Mouse (Mus musculus) hindbrain, embryonic 15.5 days (tissue): ENCODE results near the gene Galnt6. TPM values are rescaled to one million over a fixed set of nuclear protein-coding genes. Genes with fewer than 3 reads are reported as not detected.

ENCODE experiments used
- ATAC-seq: fragments of 200-750 bp; cut with Nextera tagmentation; 2 replicates; pipeline ENCODE4 v1.8.0; 2017; ENCODE audit warnings: low read depth, moderate number of reproducible peaks, moderate TSS enrichment; ENCODE audit not compliant: low FRiP score
- H3K27ac ChIP-seq: fragments of 300-500 bp; sonication (generic); replicated peaks from 2 replicates; pipeline ENCODE4 v1.5.1; 2015; ENCODE audit warnings: mild to moderate bottlenecking, inconsistent platforms
- H3K27me3 ChIP-seq: fragments of 300-500 bp; sonication (generic); 2 replicates; pipeline ENCODE4 v1.6.1; 2015; ENCODE audit warnings: control low read depth, inconsistent platforms
- H3K36me3 ChIP-seq: fragments of 300-500 bp; sonication (generic); 2 replicates; pipeline ENCODE4 v1.6.1; 2015; ENCODE audit warnings: control low read depth, inconsistent platforms
- H3K4me1 ChIP-seq: fragments of 300-500 bp; sonication (generic); replicated peaks from 2 replicates; pipeline ENCODE4 v1.6.1; 2015; ENCODE audit warnings: control low read depth, inconsistent platforms
- H3K4me2 ChIP-seq: fragments of 300-500 bp; sonication (generic); 2 replicates; pipeline ENCODE4 v1.6.1; 2015; ENCODE audit warnings: moderate library complexity, mild to moderate bottlenecking, inconsistent platforms
- H3K4me3 ChIP-seq: fragments of 300-500 bp; sonication (generic); 2 replicates; pipeline ENCODE4 v1.5.1; 2015; ENCODE audit warnings: mild to moderate bottlenecking, inconsistent platforms
- H3K9ac ChIP-seq: fragments of 300-500 bp; sonication (generic); 2 replicates; pipeline ENCODE4 v1.6.1; 2015; ENCODE audit warnings: inconsistent platforms
- H3K9me3 ChIP-seq: fragments of 300-500 bp; sonication (generic); 2 replicates; pipeline ENCODE4 v1.6.1; 2016; ENCODE audit warnings: control low read depth, inconsistent platforms
- WGBS: fragments of 180-500 bp; shearing (Covaris S2); methylation state at CpG from one replicate; pipeline ENCODE4 v1.1.7; 2015; 5-methylcytosine and 5-hydroxymethylcytosine counted together
- polyA plus RNA-seq: library from polyadenylated mRNA; unstranded; fragments of >200 nt; fragmentation: Nextera tagmentation; extraction: Ambion mirVana; gene quantifications from 2 replicates; pipeline ENCODE4 v1.2.1, GENCODE M21; 2015

Galnt6 gene
- polyA plus RNA-seq, 1 experiment from 2014 or later: 0.14 TPM

GRCm38 (mm10) chr15:100732580-100732979 is 3.4 kb upstream of the Galnt6 start:
- Histone ChIP-seq H3K4me2 (no peak overlapping the region), H3K36me3 (no peaks in the 10 kb centered on the region), H3K9me3 (no peaks in the 10 kb centered on the region), H3K27me3 (peaks cover 29% of the 10 kb centered on the region), H3K4me3 (no peak overlapping the region), H3K9ac (no peak overlapping the region), H3K27ac (no peak overlapping the region), H3K4me1 (peaks cover 10% of the 10 kb centered on the region)
- no peak for ATAC-seq
- WGBS: 40% methylated on average over 5 of the region's 5 CpGs

GRCm38 (mm10) chr15:100731081-100731480 is 1.9 kb upstream of the Galnt6 start:
- Histone ChIP-seq H3K9ac (no peak overlapping the region), H3K4me1 (peaks cover 10% of the 10 kb centered on the region), H3K27me3 (peaks cover 37% of the 10 kb centered on the region), H3K4me2 (no peak overlapping the region), H3K36me3 (no peaks in the 10 kb centered on the region), H3K4me3 (no peak overlapping the region), H3K9me3 (no peaks in the 10 kb centered on the region), H3K27ac (no peak overlapping the region)
- ATAC-seq: no peak
- WGBS: 57% methylated on average over 9 of the region's 9 CpGs

- peak overlapping the region; percentile 36 for H3K4me3 ChIP-seq
- H3K27me3 ChIP-seq: peaks cover 37% of the 10 kb centered on the region
- no peaks in the 10 kb centered on the region for H3K9me3 ChIP-seq
- no peak overlapping the region for H3K27ac ChIP-seq
- 28% methylated on average over 9 of the region's 9 CpGs for WGBS
- no peaks in the 10 kb centered on the region for H3K36me3 ChIP-seq
- peaks cover 10% of the 10 kb centered on the region for H3K4me1 ChIP-seq
- H3K9ac ChIP-seq: no peak overlapping the region
- H3K4me2 ChIP-seq: peak overlapping the region; percentile 58
- no peak for ATAC-seq
Observed at GRCm38 (mm10) chr15:100728586-100728985, 590 bp downstream of the Galnt6 start.

- no peak overlapping the region for H3K9ac ChIP-seq
- H3K27ac ChIP-seq: no peak overlapping the region
- WGBS: 89% methylated on average over 11 of the region's 11 CpGs
- no peak for ATAC-seq
- H3K4me2 ChIP-seq: no peak overlapping the region
- peaks cover 10% of the 10 kb centered on the region for H3K4me1 ChIP-seq
- H3K36me3 ChIP-seq: no peaks in the 10 kb centered on the region
- H3K27me3 ChIP-seq: peaks cover 37% of the 10 kb centered on the region
- no peaks in the 10 kb centered on the region for H3K9me3 ChIP-seq
- H3K4me3 ChIP-seq: no peak overlapping the region
Observed at GRCm38 (mm10) chr15:100727834-100728233, 1.3 kb downstream of the Galnt6 start.

- Histone ChIP-seq H3K4me3 (no peak overlapping the region), H3K9ac (no peak overlapping the region), H3K27ac (no peak overlapping the region), H3K4me2 (no peak overlapping the region), H3K9me3 (no peaks in the 10 kb centered on the region), H3K36me3 (no peaks in the 10 kb centered on the region), H3K4me1 (peaks cover 10% of the 10 kb centered on the region), H3K27me3 (peaks cover 37% of the 10 kb centered on the region)
- no peak for ATAC-seq
- WGBS: 85% methylated on average over 11 of the region's 11 CpGs
Observed at GRCm38 (mm10) chr15:100726721-100727120, 2.5 kb downstream of the Galnt6 start.

- no peaks in the 10 kb centered on the region for H3K4me1 ChIP-seq
- no peak for ATAC-seq
- no peaks in the 10 kb centered on the region for H3K36me3 ChIP-seq
- H3K9me3 ChIP-seq: no peaks in the 10 kb centered on the region
- peaks cover 18% of the 10 kb centered on the region for H3K27me3 ChIP-seq
- no peak overlapping the region for H3K4me3 ChIP-seq
- no peak overlapping the region for H3K4me2 ChIP-seq
- H3K27ac ChIP-seq: no peak overlapping the region
- H3K9ac ChIP-seq: no peak overlapping the region
- WGBS: 79% methylated on average over 14 of the region's 14 CpGs
Observed at GRCm38 (mm10) chr15:100723505-100723904, 5.7 kb downstream of the Galnt6 start.

- Histone ChIP-seq H3K9me3 (no peaks in the 10 kb centered on the region), H3K4me3 (no peak overlapping the region), H3K9ac (no peak overlapping the region), H3K36me3 (no peaks in the 10 kb centered on the region), H3K4me2 (no peak overlapping the region), H3K27me3 (peaks cover 8% of the 10 kb centered on the region), H3K4me1 (no peaks in the 10 kb centered on the region), H3K27ac (no peak overlapping the region)
- ATAC-seq: no peak
- 82% methylated on average over 6 of the region's 6 CpGs for WGBS
Observed at GRCm38 (mm10) chr15:100722564-100722963, 6.6 kb downstream of the Galnt6 start.

GRCm38 (mm10) chr15:100722026-100722425 is 7.2 kb downstream of the Galnt6 start:
- H3K27ac ChIP-seq: no peak overlapping the region
- no peak for ATAC-seq
- H3K9me3 ChIP-seq: no peaks in the 10 kb centered on the region
- no peak overlapping the region for H3K4me3 ChIP-seq
- H3K9ac ChIP-seq: no peak overlapping the region
- H3K4me1 ChIP-seq: no peaks in the 10 kb centered on the region
- 62% methylated on average over 4 of the region's 4 CpGs for WGBS
- peaks cover 4% of the 10 kb centered on the region; the same call in 1 of the 2 replicates for H3K27me3 ChIP-seq
- no peaks in the 10 kb centered on the region for H3K36me3 ChIP-seq
- H3K4me2 ChIP-seq: no peak overlapping the region

- Histone ChIP-seq H3K4me1 (no peaks in the 10 kb centered on the region), H3K9me3 (no peaks in the 10 kb centered on the region), H3K4me3 (no peak overlapping the region), H3K36me3 (no peaks in the 10 kb centered on the region), H3K27me3 (no peaks in the 10 kb centered on the region), H3K9ac (no peak overlapping the region), H3K4me2 (no peak overlapping the region), H3K27ac (no peak overlapping the region)
- WGBS: 87% methylated on average over 5 of the region's 5 CpGs
- ATAC-seq: no peak
Observed at GRCm38 (mm10) chr15:100721445-100721844, 7.7 kb downstream of the Galnt6 start.

- 90% methylated on average over 10 of the region's 10 CpGs for WGBS
- H3K4me2 ChIP-seq: no peak overlapping the region
- H3K36me3 ChIP-seq: no peaks in the 10 kb centered on the region
- no peaks in the 10 kb centered on the region for H3K27me3 ChIP-seq
- H3K9ac ChIP-seq: no peak overlapping the region
- H3K27ac ChIP-seq: no peak overlapping the region
- H3K9me3 ChIP-seq: no peaks in the 10 kb centered on the region
- H3K4me1 ChIP-seq: no peaks in the 10 kb centered on the region
- no peak for ATAC-seq
- no peak overlapping the region for H3K4me3 ChIP-seq
Observed at GRCm38 (mm10) chr15:100720066-100720465, 9.1 kb downstream of the Galnt6 start.

- ATAC-seq: no peak
- Histone ChIP-seq H3K9me3 (no peaks in the 10 kb centered on the region), H3K4me1 (no peaks in the 10 kb centered on the region), H3K36me3 (no peaks in the 10 kb centered on the region), H3K4me3 (no peak overlapping the region), H3K4me2 (no peak overlapping the region), H3K9ac (no peak overlapping the region), H3K27ac (no peak overlapping the region), H3K27me3 (no peaks in the 10 kb centered on the region)
- WGBS: 94% methylated on average over 5 of the region's 5 CpGs
Observed at GRCm38 (mm10) chr15:100719217-100719616, 10.0 kb downstream of the Galnt6 start.

- H3K9me3 ChIP-seq: no peaks in the 10 kb centered on the region
Observed at GRCm38 (mm10) chr15:100718572-100718971, 10.6 kb downstream of the Galnt6 start.

GRCm38 (mm10) chr15:100717933-100718332 is 11.2 kb downstream of the Galnt6 start:
- H3K4me2 ChIP-seq: no peak overlapping the region
- no peaks in the 10 kb centered on the region for H3K36me3 ChIP-seq
- no peak overlapping the region for H3K9ac ChIP-seq
- no peak overlapping the region for H3K27ac ChIP-seq
- no peak for ATAC-seq
- WGBS: 88% methylated on average over 6 of the region's 6 CpGs
- no peaks in the 10 kb centered on the region for H3K9me3 ChIP-seq
- H3K4me1 ChIP-seq: no peaks in the 10 kb centered on the region
- no peak overlapping the region for H3K4me3 ChIP-seq
- H3K27me3 ChIP-seq: no peaks in the 10 kb centered on the region

More at GRCm38 (mm10) chr15:100718572-100718971, 10.6 kb downstream of the Galnt6 start:
- Histone ChIP-seq H3K27me3 (no peaks in the 10 kb centered on the region), H3K4me1 (no peaks in the 10 kb centered on the region), H3K36me3 (no peaks in the 10 kb centered on the region), H3K4me3 (no peak overlapping the region), H3K4me2 (no peak overlapping the region), H3K27ac (no peak overlapping the region), H3K9ac (no peak overlapping the region)
- ATAC-seq: no peak
- 83% methylated on average over 11 of the region's 11 CpGs for WGBS
